Mouse (Mus musculus): ENCODE data around the gene Dtymk. TPM values are rescaled to one million over a fixed set of nuclear protein-coding genes. Genes with fewer than 3 reads are reported as not detected.

Gene Dtymk
- polyA plus RNA-seq, 1 experiment = 81.4 TPM

DNA sequence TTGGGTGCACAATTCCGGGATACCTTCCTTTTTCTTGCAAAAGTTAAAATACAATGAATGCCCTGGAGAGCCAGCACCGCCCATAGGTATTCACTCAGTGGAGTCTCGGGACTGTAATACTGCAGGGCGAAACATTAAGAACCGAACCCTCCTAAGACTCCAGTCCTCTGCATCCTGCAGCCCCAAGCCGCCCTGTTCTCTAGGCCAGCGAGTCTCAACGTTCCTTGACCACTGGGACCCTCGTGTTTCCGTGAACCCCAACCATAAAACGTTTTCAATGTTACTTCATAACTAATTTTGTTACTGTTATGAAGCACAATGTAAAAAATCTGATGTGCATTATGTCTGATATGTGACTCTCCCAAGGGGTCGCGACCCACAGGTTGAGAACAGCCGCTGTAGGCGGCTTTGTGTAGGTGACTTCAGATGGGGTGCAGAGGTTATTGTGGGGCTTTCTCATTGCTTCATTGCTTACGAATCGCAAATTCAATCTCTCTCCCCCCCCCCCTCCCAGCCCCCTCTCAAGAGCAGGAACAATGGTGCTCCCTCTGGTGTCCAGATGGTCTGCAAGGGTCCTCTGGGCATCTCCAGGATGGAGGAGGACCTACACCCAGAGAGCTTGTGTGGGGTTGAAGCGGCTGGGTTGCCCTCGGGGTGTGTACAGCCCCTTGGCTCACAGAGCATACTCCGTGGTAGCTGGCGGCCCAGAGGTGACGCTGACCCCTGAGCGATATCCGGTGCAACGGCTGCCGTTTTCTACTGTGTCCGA is 24.2 kb upstream of the Dtymk start:
- Histone ChIP-seq H3ac (ENCODE audit: control insufficient read depth, insufficient read length) (peak overlapping the region; percentile 1), H3K4me2 (ENCODE audit: low read depth) (peak overlapping the region; percentile 98), H3K4me3 (peak overlapping the region; percentile 49), H3K27me3 (ENCODE audit: control insufficient read depth, insufficient read depth, insufficient read length) (no peaks in the 10 kb centered on the region), H3K79me2 (ENCODE audit: control insufficient read depth, insufficient read depth) (no peaks in the 10 kb centered on the region), H3K36me3 (ENCODE audit: control insufficient read depth, insufficient read depth) (no peaks in the 10 kb centered on the region)
- TF ChIP-seq POLR2A (IDR thresholded peaks at IDR 0.05; ENCODE audit: insufficient read length, low read depth) = no peak

DNA sequence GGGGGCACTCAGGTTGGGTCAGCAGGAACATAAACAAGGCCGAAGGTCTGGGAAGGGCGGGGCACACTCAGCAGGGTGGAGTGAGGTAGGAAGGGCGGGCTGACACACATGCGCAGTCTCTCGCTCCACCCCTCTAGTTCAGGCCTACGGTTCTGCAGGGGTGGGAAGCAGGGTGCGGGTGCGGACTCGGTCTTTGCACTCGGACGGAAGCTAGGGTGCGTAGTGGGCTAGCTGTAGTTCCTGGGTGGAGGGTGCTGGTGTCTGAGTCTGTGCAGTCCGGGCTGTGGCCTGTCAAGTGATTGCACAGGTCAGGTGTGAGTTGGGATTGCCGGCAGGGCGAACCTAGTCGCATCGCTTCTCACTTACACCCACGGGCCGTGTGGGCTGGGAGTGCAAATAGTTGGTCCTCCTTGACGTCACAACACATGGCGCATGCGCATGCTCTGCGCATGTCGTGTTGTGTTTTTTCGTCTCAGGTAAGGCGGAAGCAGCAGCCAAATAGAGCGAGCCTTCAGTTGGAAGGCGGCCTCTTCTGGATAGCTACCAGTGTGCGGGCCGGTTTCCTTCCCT is 23.5 kb upstream of the Dtymk start:
- TF ChIP-seq TCF3 (IDR thresholded peaks at IDR 0.05; ENCODE audit: insufficient read length, low read depth) (no peak), TCF12 (IDR thresholded peaks at IDR 0.05; ENCODE audit: insufficient read depth, poor library complexity, severe bottlenecking) (no peak), USF1 (IDR thresholded peaks at IDR 0.05; ENCODE audit: low read depth) (no peak), POLR2AphosphoS2 (IDR thresholded peaks at IDR 0.05; ENCODE audit: insufficient read length, low read depth) (peak; percentile 97), CEBPB (IDR thresholded peaks at IDR 0.05; ENCODE audit: insufficient read depth, poor library complexity, severe bottlenecking) (no peak), MYOG (IDR thresholded peaks at IDR 0.05; ENCODE audit: control insufficient read depth in 1 of 3, insufficient read depth in 1 of 3, insufficient read length in 2 of 3, low read depth in 2 of 3) (peak in 1 of 3 experiments; percentile 4), SRF (IDR thresholded peaks at IDR 0.05; ENCODE audit: control insufficient read depth, insufficient read length, low read depth) (peak; percentile 96), POLR2A (IDR thresholded peaks at IDR 0.05; ENCODE audit: insufficient read length, low read depth) (peak; percentile 98), E2F4 (IDR thresholded peaks at IDR 0.05; ENCODE audit: insufficient read depth) (no peak), REST (IDR thresholded peaks at IDR 0.05; ENCODE audit: insufficient read depth, insufficient read length) (no peak), MAX (IDR thresholded peaks at IDR 0.05; ENCODE audit: low read depth) (no peak), MYOD1 (IDR thresholded peaks at IDR 0.05; ENCODE audit: control insufficient read depth in 1 of 3, insufficient read length in 2 of 3, low read depth in 2 of 3) (peak in 2 of 3 experiments; percentile 51 to 54)
- Histone ChIP-seq H3K36me3 (ENCODE audit: control insufficient read depth, insufficient read depth) (no peaks in the 10 kb centered on the region), H3K4me2 (ENCODE audit: low read depth) (peak overlapping the region; percentile 98), H3K79me2 (ENCODE audit: control insufficient read depth, insufficient read depth) (no peaks in the 10 kb centered on the region), H3K27me3 (ENCODE audit: control insufficient read depth, insufficient read depth, insufficient read length) (no peaks in the 10 kb centered on the region), H3K4me3 (peak overlapping the region; percentile 49), H3ac (ENCODE audit: control insufficient read depth, insufficient read length) (peak overlapping the region; percentile 1)

DNA sequence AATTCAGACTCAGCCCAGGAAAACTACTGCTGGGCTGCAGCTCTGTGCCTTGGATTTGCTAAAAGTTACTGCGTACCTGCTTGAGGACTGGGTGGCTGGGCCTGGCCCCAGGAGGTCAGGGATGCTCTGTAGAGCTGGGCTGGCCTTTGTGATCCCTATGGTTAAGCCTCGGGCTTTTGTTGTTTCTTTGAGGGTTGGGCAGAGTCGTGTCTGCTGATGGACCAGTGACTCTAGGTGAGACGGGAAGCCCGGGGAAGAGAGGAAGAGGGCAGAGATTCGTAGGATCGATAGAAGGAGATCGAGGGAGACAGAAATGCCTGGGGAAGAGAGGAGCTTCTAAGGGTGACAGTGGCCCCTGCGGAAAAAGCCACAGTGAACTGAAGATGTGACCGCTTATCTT is 22.9 kb upstream of the Dtymk start, which contains the start of gene D2hgdh:
TSS of gene D2hgdh (plus strand) at position 301 of the 400 bp plus-strand sequence.
- H3ac ChIP-seq (ENCODE audit: control insufficient read depth, insufficient read length) = peak within 1 kb of the TSS; percentile 1
- peak within 1 kb of the TSS; percentile 49 for H3K4me3 ChIP-seq
- no peaks in the 10 kb centered on the region for H3K27me3 ChIP-seq (ENCODE audit: control insufficient read depth, insufficient read depth, insufficient read length)
- peak within 1 kb of the TSS; percentile 98 for H3K4me2 ChIP-seq (ENCODE audit: low read depth)
- no peaks in the 10 kb centered on the region for H3K36me3 ChIP-seq (ENCODE audit: control insufficient read depth, insufficient read depth)
- TF ChIP-seq REST (IDR thresholded peaks at IDR 0.05; ENCODE audit: insufficient read depth, insufficient read length) (no peak), MAX (IDR thresholded peaks at IDR 0.05; ENCODE audit: low read depth) (no peak), E2F4 (IDR thresholded peaks at IDR 0.05; ENCODE audit: insufficient read depth) (no peak), TCF12 (IDR thresholded peaks at IDR 0.05; ENCODE audit: insufficient read depth, poor library complexity, severe bottlenecking) (no peak), CEBPB (IDR thresholded peaks at IDR 0.05; ENCODE audit: insufficient read depth, poor library complexity, severe bottlenecking) (no peak), POLR2A (IDR thresholded peaks at IDR 0.05; ENCODE audit: insufficient read length, low read depth) (no peak)
- no peaks in the 10 kb centered on the region for H3K79me2 ChIP-seq (ENCODE audit: control insufficient read depth, insufficient read depth)

DNA sequence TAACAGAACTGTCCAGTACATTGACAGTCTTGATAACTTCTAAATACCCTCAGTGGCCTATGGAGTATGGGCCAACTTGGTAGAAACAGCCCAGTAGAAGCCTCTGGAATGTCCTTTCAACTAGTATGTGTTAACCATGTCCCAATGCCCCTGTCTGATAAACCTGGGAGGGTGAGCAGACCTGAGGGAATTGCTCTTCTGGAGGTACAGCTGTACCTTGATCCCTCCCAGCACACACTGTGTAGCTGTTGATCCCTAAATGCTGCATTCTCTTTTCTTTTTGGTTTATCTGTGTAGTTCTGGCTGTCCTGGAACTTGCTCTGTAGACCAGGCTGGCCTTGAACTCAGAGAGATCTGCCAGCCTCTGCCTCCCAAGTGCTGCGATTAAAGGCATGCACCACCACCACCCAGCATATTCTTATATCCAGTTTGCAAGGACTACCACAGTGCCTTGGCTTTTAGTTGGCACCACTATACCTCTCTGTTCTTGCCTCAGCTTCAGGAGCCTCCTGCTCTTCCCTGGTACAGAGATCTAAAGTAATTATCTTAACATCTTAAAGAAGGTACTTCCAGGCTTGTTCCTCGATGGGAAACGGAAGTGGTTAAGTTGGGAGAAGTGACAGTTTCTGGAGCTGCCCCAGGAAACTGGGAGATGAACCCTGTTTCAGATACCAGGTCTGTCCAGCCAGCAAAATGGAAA is 22.2 kb upstream of the Dtymk start:
- no peak overlapping the region for H3ac ChIP-seq (ENCODE audit: control insufficient read depth, insufficient read length)
- H3K4me3 ChIP-seq = peak overlapping the region; percentile 49
- peak overlapping the region; percentile 98 for H3K4me2 ChIP-seq (ENCODE audit: low read depth)

More for the DNA sequence above, 22.2 kb upstream of the Dtymk start:
- H3K27me3 ChIP-seq (ENCODE audit: control insufficient read depth, insufficient read depth, insufficient read length) = no peaks in the 10 kb centered on the region
- TF ChIP-seq SRF (IDR thresholded peaks at IDR 0.05; ENCODE audit: control insufficient read depth, insufficient read length, low read depth) = no peak
- no peak for TF ChIP-seq POLR2AphosphoS2 (IDR thresholded peaks at IDR 0.05; ENCODE audit: insufficient read length, low read depth)
- TF ChIP-seq USF1 (IDR thresholded peaks at IDR 0.05; ENCODE audit: low read depth) = no peak
- no peak for TF ChIP-seq TCF12 (IDR thresholded peaks at IDR 0.05; ENCODE audit: insufficient read depth, poor library complexity, severe bottlenecking)
- no peak for TF ChIP-seq E2F4 (IDR thresholded peaks at IDR 0.05; ENCODE audit: insufficient read depth)
- TF ChIP-seq CEBPB (IDR thresholded peaks at IDR 0.05; ENCODE audit: insufficient read depth, poor library complexity, severe bottlenecking) = no peak
- no peak for TF ChIP-seq TCF3 (IDR thresholded peaks at IDR 0.05; ENCODE audit: insufficient read length, low read depth)
- TF ChIP-seq POLR2A (IDR thresholded peaks at IDR 0.05; ENCODE audit: insufficient read length, low read depth) = no peak
- TF ChIP-seq REST (IDR thresholded peaks at IDR 0.05; ENCODE audit: insufficient read depth, insufficient read length) = no peak
- no peak for TF ChIP-seq MAX (IDR thresholded peaks at IDR 0.05; ENCODE audit: low read depth)
- no peak for TF ChIP-seq MYOD1 (IDR thresholded peaks at IDR 0.05; ENCODE audit: control insufficient read depth in 1 of 3, insufficient read length in 2 of 3, low read depth in 2 of 3)
- no peak for TF ChIP-seq MYOG (IDR thresholded peaks at IDR 0.05; ENCODE audit: control insufficient read depth in 1 of 3, insufficient read depth in 1 of 3, insufficient read length in 2 of 3, low read depth in 2 of 3)
- no peaks in the 10 kb centered on the region for H3K79me2 ChIP-seq (ENCODE audit: control insufficient read depth, insufficient read depth)
- no peaks in the 10 kb centered on the region for H3K36me3 ChIP-seq (ENCODE audit: control insufficient read depth, insufficient read depth)
